Mouse (Mus musculus) heart, postnatal 36 days (tissue): Measurements from ENCODE around the gene Kpnb1. TPM values are rescaled to one million over a fixed set of nuclear protein-coding genes. Genes with fewer than 3 reads are reported as not detected.

Experiments
- DNase-seq, 2 experiments: peaks; one replicate each; pipeline ENCODE4 v3.0.0; 2021 to 2022
- intact Hi-C: fragments of 180-260 bp; cut with DNase I; formaldehyde crosslinking; loops from one replicate; pipeline ENCODE4 v1.15.1; 2025
- total RNA-seq, 2 experiments: library from RNA; stranded (reverse); gene quantifications; 2 replicates each; pipeline ENCODE4 v1.2.3; 2021

Gene Kpnb1
- total RNA-seq, 2 experiments from 2014 or later, result 83.7 to 85.7 TPM

- intact Hi-C loops, result loop anchor here (2.0 kb wide), 1 partner anchor 36 kb away; the partner anchor contains the start of gene Tbkbp1
- peak; percentile 96 to 97 for DNase-seq
Observed at GRCm38 (mm10) chr11:97186947-97187763, 526 bp downstream of the Kpnb1 start.

GRCm38 (mm10) chr11:97185704-97186614 is 1.7 kb downstream of the Kpnb1 start:
- DNase-seq, result no peak
- intact Hi-C loops, result loop anchor here (2.0 kb wide), 1 partner anchor 35 kb away; the partner anchor contains the start of gene Tbkbp1

- DNase-seq, result no peak
- intact Hi-C loops, result no loop called here
Observed at GRCm38 (mm10) chr11:97184875-97185274, 2.8 kb downstream of the Kpnb1 start.

GRCm38 (mm10) chr11:97182446-97182845 is 5.2 kb downstream of the Kpnb1 start:
- no peak for DNase-seq
- intact Hi-C loops, result no loop called here

- intact Hi-C loops, result no loop called here
Observed at GRCm38 (mm10) chr11:97181061-97181460, 6.6 kb downstream of the Kpnb1 start.

GRCm38 (mm10) chr11:97178198-97178597 is 9.5 kb downstream of the Kpnb1 start:
- DNase-seq, result no peak
- intact Hi-C loops, result no loop called here

More at GRCm38 (mm10) chr11:97181061-97181460, 6.6 kb downstream of the Kpnb1 start:
- no peak for DNase-seq

GRCm38 (mm10) chr11:97176851-97177250 is 10.8 kb downstream of the Kpnb1 start:
- intact Hi-C loops, result loop anchor here (1.0 to 2.0 kb wide), 2 partner anchors 76 to 104 kb away; no protein-coding TSS in a partner anchor
- DNase-seq, result peak; percentile 33 to 37

- DNase-seq, result no peak
- intact Hi-C loops, result no loop called here
Observed at GRCm38 (mm10) chr11:97175499-97175898, 12.2 kb downstream of the Kpnb1 start.

- intact Hi-C loops, result no loop called here
- DNase-seq, result no peak
Observed at GRCm38 (mm10) chr11:97160341-97160740, 27.3 kb downstream of the Kpnb1 start.

GRCm38 (mm10) chr11:97156999-97157398 is 30.7 kb downstream of the Kpnb1 start:
- intact Hi-C loops, result no loop called here
- DNase-seq, result no peak

- DNase-seq, result no peak
Observed at GRCm38 (mm10) chr11:97152662-97153287, 34.9 kb downstream of the Kpnb1 start.

GRCm38 (mm10) chr11:97152023-97152426 is 35.7 kb downstream of the Kpnb1 start:
- DNase-seq, result peak; percentile 48 to 50
- intact Hi-C loops, result no loop called here

More at GRCm38 (mm10) chr11:97152662-97153287, 34.9 kb downstream of the Kpnb1 start:
- intact Hi-C loops, result no loop called here

GRCm38 (mm10) chr11:97151343-97151801 is 36.3 kb downstream of the Kpnb1 start, which contains the start of gene Tbkbp1:
Tbkbp1 (minus strand) TSS chr11:97151495.
- peak; percentile 38 to 60 for DNase-seq
- intact Hi-C loops, result loop anchor here (2.0 kb wide), 1 partner anchor 35 kb away; the partner anchor contains the start of gene Kpnb1

- intact Hi-C loops, result loop anchor here (2.0 kb wide), 1 partner anchor 36 kb away; the partner anchor contains the start of gene Kpnb1
Observed at GRCm38 (mm10) chr11:97150411-97151330, 37.0 kb downstream of the Kpnb1 start.

GRCm38 (mm10) chr11:97149995-97150410 is 37.7 kb downstream of the Kpnb1 start:
- DNase-seq, result peak; percentile 85
- intact Hi-C loops, result loop anchor here (2.0 kb wide), 1 partner anchor 37 kb away; the partner anchor contains the start of gene Kpnb1

More at GRCm38 (mm10) chr11:97150411-97151330, 37.0 kb downstream of the Kpnb1 start:
- peak; percentile 41 to 55 for DNase-seq

GRCm38 (mm10) chr11:97149026-97149425 is 38.7 kb downstream of the Kpnb1 start:
- intact Hi-C loops, result no loop called here
- DNase-seq, result no peak

GRCm38 (mm10) chr11:97148591-97148990 is 39.1 kb downstream of the Kpnb1 start:
- no peak for DNase-seq
- intact Hi-C loops, result no loop called here

GRCm38 (mm10) chr11:97147333-97147732 is 40.3 kb downstream of the Kpnb1 start:
- intact Hi-C loops, result loop anchor here (2.0 kb wide), 1 partner anchor 75 kb away; no protein-coding TSS in a partner anchor

GRCm38 (mm10) chr11:97146724-97147123 is 41.0 kb downstream of the Kpnb1 start:
- intact Hi-C loops, result loop anchor here (2.0 kb wide), 1 partner anchor 74 kb away; no protein-coding TSS in a partner anchor

More at GRCm38 (mm10) chr11:97147333-97147732, 40.3 kb downstream of the Kpnb1 start:
- DNase-seq, result no peak

More at GRCm38 (mm10) chr11:97146724-97147123, 41.0 kb downstream of the Kpnb1 start:
- peak; percentile 73 to 83 for DNase-seq
